Mouse (Mus musculus): ENCODE results near the gene Edem2.
A peak's percentile ranks its signal among the peaks of the same experiment; 100 is the strongest.
"Not testable (repeated sequence)": the region's sequence is repeated elsewhere in the genome, so short reads cannot be mapped to it uniquely, and the experiment has no call there.

Edem2 gene

GRCm38 (mm10) chr2:155735080-155735479 is 5.8 kb upstream of the Edem2 start:
- no peak for DNase-seq

GRCm38 (mm10) chr2:155728742-155729141 is 533 bp downstream of the Edem2 start:
- no peak for DNase-seq

GRCm38 (mm10) chr2:155727764-155728395 is 1.4 kb downstream of the Edem2 start:
- no peak for DNase-seq

GRCm38 (mm10) chr2:155726302-155726701 is 3.0 kb downstream of the Edem2 start:
- DNase-seq: no peak

- no peak for DNase-seq
Observed at GRCm38 (mm10) chr2:155724526-155724925, 4.7 kb downstream of the Edem2 start.

- no peak for DNase-seq
Observed at GRCm38 (mm10) chr2:155724036-155724435, 5.2 kb downstream of the Edem2 start.

- no peak for DNase-seq
Observed at GRCm38 (mm10) chr2:155720585-155720984, 8.7 kb downstream of the Edem2 start.

- DNase-seq: no peak
Observed at GRCm38 (mm10) chr2:155717082-155717990, 11.9 kb downstream of the Edem2 start.

- no peak for DNase-seq
Observed at GRCm38 (mm10) chr2:155710557-155710956, 18.7 kb downstream of the Edem2 start.

- no peak for DNase-seq
Observed at GRCm38 (mm10) chr2:155707251-155707650, 22.0 kb downstream of the Edem2 start.

- no peak for DNase-seq
Observed at GRCm38 (mm10) chr2:155703630-155704029, 25.6 kb downstream of the Edem2 start.

- DNase-seq: no peak
Observed at GRCm38 (mm10) chr2:155701399-155701919, 27.8 kb downstream of the Edem2 start.

- not testable (repeated sequence) for DNase-seq
Observed at GRCm38 (mm10) chr2:155698443-155698842, 30.8 kb downstream of the Edem2 start.

GRCm38 (mm10) chr2:155696851-155697250 is 32.4 kb downstream of the Edem2 start:
- DNase-seq: no peak

- peak; percentile 89 to 97 for DNase-seq
Observed at GRCm38 (mm10) chr2:155696091-155696558, 33.1 kb downstream of the Edem2 start.

GRCm38 (mm10) chr2:155695316-155695715 is 34.0 kb downstream of the Edem2 start:
- DNase-seq: no peak

- no peak for DNase-seq
Observed at GRCm38 (mm10) chr2:155694564-155694963, 34.7 kb downstream of the Edem2 start.

GRCm38 (mm10) chr2:155693136-155693535 is 36.1 kb downstream of the Edem2 start:
- peak; percentile 19 to 48 for DNase-seq

GRCm38 (mm10) chr2:155691723-155692493 is 37.4 kb downstream of the Edem2 start, which contains the start of gene Trpc4ap:
Gene Trpc4ap (minus strand): TSS chr2:155692384.
- DNase-seq: peak; percentile 95 to 97

GRCm38 (mm10) chr2:155691336-155691722 is 37.9 kb downstream of the Edem2 start:
- DNase-seq: no peak

GRCm38 (mm10) chr2:155689211-155689610 is 40.1 kb downstream of the Edem2 start:
- no peak for DNase-seq

GRCm38 (mm10) chr2:155687746-155688145 is 41.5 kb downstream of the Edem2 start:
- no peak for DNase-seq

- no peak for DNase-seq
Observed at GRCm38 (mm10) chr2:155686572-155686971, 42.7 kb downstream of the Edem2 start.

All from kidney, postnatal 25 days (tissue).